Mouse (Mus musculus) cerebellum, postnatal 14 days (tissue): Measurements from ENCODE around the gene Cela2a.
A peak's percentile ranks its signal among the peaks of the same experiment; 100 is the strongest.
"Not testable (repeated sequence)": the region's sequence is repeated elsewhere in the genome, so short reads cannot be mapped to it uniquely, and the experiment has no call there.

Source experiments
- DNase-seq, 2 experiments: peaks; one replicate each; pipeline ENCODE4 v3.0.0; 2021; ENCODE audit warnings: mixed read lengths in 2 of 2

Gene Cela2a

GRCm38 (mm10) chr4:141796356-141796755 is 29.6 kb downstream of the Cela2a start:
- peak in 1 of 2 experiments; percentile 32 for DNase-seq

- no peak for DNase-seq
Measured at GRCm38 (mm10) chr4:141794152-141794535, 31.8 kb downstream of the Cela2a start.

GRCm38 (mm10) chr4:141793282-141794151 is 32.4 kb downstream of the Cela2a start, which contains the start of gene Casp9:
TSS of gene Casp9 (plus strand) at chr4:141793612.
- peak; percentile 98 to 99 for DNase-seq

- DNase-seq, result no peak
Measured at GRCm38 (mm10) chr4:141792554-141793281, 33.2 kb downstream of the Cela2a start.

- peak; percentile 38 to 42 for DNase-seq
Measured at GRCm38 (mm10) chr4:141791951-141792350, 34.0 kb downstream of the Cela2a start.

DNA sequence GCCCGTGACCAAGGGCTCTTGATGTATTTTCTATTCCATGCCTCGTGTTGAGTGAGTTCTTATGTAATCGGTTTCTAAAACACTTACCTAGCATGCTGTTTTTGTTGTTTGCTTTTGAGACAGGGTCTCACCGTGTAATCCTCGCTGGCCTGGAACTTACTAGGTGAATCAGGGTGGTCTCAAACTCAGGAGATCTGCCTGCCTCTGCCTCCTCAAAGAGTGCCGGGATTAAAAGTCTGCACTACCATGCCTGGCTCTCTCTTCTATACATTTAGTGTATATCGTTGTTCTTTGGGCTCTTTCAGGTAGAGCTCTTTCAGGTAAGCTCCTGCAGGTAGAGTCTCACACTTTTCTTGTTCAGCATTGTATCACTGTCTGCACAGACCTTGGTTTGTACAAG is 34.5 kb downstream of the Cela2a start:
- DNase-seq, result no peak

DNA sequence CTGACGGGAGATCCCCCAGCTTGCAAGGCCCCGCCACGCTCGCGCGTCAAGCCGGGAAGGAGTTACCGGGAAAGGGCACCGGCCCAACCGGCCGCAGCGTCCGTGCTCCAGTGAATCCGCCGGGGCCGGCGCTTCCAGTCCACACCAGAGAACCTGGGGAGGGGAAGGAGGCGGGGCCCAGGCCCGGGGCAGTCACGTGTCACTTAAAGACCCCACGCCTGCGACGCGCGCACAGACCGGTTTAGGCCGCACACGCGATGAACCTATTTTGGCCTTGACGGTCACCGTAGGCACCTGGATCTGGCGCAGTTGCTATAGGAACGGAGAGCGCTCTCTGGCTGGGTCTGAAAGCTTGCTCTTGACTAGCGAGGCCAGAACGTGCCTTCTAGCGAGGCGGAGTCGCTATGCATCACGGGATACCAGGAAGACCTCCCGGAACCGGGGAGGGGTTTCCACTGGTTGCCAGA is 35.4 kb downstream of the Cela2a start, which contains the start of gene Dnajc16:
Gene Dnajc16, minus strand, starts transcription at position 408 of the 467 bp plus-strand sequence.
- DNase-seq, result peak; percentile 97 to 98

DNA sequence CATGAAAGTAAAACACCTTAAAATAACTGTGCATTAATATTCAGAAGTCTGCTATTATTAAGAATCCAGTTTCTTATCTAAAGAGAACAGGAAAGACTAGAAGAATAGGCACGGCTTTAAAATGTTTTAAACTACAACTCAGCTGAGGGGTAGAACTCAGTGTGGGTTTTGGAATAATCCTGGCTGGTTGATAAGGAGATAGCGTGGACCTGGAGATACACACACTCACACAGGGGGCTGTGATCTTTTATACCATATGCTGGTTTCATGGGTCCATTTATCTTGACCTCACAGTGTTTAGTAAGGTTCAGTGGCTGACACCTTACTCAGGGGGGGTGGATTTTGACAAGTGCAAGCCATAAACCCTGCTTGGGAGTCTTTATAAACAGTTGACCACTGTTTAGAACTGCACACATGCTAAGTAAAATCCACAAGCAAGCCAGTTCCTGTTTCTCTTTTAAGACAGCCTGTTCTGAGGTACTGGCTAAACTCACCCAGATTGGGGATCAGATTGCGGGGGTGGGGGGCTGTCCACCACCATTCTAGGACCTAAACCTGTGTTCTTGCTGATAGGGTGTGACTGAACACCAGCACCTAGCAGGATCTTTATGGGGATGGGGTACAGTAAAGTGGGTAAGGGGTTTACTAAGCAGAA is 36.3 kb downstream of the Cela2a start:
- DNase-seq, result peak in 1 of 2 experiments; percentile 26

GRCm38 (mm10) chr4:141787462-141787861 is 38.5 kb downstream of the Cela2a start:
- no peak for DNase-seq

DNA sequence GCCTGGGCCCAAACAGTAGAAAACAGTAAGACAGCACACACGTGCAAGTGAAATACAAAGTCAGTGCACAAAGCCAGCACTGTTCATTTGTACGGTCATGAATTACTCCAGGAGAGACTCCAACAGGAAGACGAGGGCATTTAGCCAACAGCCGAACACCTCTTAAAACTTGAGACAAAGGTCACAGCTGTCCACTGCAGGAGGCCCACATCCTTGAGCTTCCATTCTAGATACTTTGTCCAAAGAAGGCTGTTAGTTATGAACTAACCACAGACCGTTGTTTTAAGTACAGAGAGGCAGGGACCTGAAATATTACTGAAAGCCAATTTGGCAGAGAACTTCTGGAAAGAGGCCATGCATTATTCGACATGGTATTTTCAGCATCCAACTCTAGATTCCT is 38.9 kb downstream of the Cela2a start:
- DNase-seq, result no peak

DNA sequence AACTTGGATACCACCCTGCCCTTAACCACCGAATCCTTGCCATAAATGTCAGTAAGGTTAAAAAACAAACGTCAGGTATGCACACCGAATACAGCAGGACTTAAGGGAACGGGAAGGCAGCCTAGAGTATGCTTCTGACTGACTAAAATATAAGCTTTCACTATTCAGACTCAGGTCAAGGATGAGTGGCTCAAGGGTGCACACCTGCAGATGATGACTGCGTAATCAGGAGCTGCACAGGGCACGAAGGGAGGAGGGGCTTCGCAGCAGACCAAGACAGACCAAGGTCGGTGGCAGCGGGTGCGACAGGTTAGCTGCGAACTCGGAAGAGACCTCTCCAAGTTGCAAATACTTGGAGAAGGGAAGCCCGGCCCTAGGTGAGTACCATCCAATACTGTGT is 39.8 kb downstream of the Cela2a start:
- DNase-seq, result no peak

- DNase-seq, result no peak
Measured at GRCm38 (mm10) chr4:141784835-141785234, 41.1 kb downstream of the Cela2a start.

DNA sequence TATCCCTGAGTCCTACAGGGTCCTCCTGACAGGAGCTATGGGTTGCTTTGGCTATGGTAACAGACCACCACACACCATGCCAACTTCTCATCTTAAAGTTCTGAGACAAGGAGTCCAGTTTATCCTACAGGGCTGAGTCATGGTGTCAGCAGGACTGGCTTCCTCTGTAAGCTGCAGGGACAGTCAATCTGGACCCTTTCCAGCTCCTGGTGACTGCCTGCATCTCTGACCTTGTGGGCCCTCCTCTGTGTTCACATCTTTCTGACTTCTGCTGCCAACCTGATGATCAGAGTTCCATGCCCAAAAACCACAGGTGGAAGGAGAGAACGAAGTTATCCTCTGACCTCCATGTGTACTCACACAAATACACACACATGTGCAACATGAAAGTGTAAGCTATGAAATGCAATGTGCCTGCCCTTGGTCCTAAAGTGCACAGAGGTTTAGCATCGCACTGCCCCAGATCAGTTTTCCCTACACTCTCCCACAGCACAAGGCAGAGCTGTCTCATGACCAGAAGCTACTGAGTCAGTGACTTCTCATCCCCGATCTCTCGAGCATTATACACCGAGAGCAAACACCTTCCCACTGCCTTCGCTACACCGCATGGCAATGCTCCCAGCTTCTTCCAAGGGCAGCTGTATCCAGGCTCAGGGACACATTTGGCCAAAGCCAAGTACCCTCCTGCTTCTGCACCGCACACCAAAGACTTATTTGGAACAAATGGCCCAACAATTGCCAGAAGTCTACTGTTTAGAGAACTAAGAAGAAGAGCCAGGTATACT is 44.6 kb downstream of the Cela2a start:
- DNase-seq, result no peak

DNA sequence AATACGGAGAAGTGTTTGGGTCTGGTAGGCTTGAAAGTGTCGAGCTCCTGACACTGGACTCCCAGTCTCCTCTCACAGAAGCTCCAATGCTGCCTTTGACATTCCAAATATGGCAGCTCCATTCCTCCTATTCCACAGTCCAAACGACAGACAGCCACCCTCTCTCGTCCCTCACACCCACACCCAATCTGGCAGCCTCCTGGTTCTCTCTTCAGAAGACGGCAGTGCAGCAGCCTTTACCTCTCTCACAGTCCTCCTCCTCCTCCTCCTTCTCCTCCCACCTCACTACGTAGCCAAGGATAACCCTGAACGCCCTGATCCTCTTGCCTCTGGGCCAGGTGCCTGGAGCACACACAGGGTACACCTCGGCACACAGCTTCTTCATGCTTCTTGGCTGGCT is 46.1 kb downstream of the Cela2a start:
- no peak for DNase-seq

DNA sequence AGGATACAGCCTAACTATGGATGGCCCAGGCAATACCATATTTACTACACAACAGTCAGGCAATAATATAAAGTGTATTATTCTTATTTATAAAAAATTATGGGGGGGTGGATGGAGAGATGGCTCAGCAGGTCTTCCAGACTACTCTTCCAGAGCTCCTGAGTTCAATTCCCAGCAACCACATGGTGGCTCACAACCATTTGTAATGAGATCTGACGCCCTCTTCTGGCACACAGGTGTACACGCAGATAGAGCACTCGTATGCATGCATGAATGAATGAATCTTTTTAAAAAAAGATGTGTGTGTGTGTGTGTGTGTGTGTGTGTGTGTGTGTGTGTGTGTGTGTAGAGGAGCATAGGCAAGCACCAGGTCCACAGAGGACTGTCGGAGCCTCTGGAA is 52.9 kb downstream of the Cela2a start:
- DNase-seq, result not testable (repeated sequence)

GRCm38 (mm10) chr4:141771823-141772222 is 54.1 kb downstream of the Cela2a start:
- DNase-seq, result no peak

DNA sequence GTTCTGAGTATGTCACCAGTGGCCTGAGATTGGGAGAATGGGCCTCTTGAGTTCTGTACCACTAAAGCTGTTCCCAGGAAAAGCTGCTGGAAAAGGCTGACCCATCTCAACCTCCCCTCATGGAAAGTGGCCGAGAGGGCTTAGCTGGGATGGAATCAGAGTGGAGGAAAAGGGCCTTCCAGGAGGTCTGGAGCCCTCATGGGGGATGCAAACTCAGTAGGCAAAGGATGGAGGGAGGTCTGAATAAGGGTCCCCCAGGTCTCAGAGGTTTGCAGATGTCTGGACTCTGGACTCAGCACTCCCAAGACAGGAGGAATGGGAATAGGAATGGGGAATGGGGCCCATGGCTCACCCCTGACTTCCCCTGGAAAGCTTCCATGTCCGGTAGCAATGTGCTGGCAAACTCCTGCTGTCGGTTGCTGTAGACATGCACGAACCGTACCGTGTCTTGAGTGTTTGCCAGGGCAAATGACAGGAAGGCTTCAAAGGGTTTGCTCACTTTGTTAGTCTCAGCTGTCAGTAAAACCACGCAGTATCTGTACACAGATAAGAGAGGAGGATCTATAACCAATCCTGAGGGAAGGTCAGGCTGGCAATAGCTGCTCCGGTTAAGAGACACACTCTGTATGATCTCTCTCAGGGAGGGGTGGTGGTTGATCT is 56.3 kb downstream of the Cela2a start:
- no peak for DNase-seq

DNA sequence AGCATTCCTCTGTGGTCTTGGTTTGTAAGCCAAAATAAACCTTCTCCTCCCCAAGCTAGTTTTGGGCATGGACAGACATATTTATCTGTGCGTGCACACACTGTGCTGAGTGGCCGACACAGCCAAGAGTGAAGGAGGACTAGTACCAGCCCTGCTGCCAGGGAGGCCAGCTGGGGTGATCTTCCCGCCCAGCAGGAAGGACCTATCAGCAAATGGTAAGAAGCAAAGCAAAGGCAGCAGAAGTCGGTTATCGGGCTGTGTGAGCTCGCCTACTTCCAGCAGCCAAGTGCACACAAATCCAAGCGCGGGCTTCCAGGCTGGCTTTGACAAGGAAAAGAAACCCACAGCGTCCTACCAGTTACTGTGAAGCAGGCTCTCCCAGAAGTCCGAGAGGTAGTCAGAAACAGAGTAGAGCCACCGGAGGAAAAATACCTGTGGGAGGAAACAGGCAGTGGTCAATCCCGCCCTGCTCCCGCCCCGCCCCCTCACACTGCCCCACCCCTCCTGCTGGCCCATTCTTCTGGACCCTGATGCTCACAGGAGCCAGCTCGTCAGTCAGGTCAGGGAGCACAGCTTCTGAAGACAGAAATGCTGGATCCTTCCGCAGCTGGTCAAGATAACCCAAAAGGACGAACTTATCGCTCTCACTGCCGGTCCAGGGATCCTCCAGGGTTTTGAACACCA is 58.5 kb downstream of the Cela2a start:
- peak; percentile 80 to 81 for DNase-seq

GRCm38 (mm10) chr4:141766668-141767352 is 59.1 kb downstream of the Cela2a start:
- peak; percentile 67 to 68 for DNase-seq

- DNase-seq, result peak in 1 of 2 experiments; percentile 15
Measured at GRCm38 (mm10) chr4:141766316-141766667, 59.7 kb downstream of the Cela2a start.

DNA sequence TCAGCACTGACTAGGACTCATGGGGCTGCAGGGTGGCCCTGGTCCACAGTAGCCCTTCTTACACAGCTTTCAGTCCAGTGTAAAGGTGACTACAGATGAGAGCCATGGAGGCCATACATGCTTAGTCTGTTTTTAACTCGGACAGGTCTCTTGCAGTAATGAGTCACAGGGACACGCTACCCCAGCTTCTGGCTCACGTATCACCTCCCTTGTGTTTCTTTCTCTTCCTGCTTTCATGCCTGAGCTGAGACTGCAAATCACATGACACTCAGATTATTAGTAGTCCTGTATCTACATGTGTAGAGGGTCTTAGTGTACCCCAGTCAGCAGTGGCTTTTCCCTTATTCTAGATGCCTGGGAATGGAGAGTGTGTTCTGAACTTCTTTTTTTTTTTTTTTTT is 61.0 kb downstream of the Cela2a start:
- DNase-seq, result no peak
